Mouse (Mus musculus): ENCODE measurements at regions not wholly inside any gene's neighbourhood (a gene's known extent, or its start where the extent isn't known, plus 50 kb on each side); places are given as distances from the start of the nearest gene placed in this dataset.

DNA sequence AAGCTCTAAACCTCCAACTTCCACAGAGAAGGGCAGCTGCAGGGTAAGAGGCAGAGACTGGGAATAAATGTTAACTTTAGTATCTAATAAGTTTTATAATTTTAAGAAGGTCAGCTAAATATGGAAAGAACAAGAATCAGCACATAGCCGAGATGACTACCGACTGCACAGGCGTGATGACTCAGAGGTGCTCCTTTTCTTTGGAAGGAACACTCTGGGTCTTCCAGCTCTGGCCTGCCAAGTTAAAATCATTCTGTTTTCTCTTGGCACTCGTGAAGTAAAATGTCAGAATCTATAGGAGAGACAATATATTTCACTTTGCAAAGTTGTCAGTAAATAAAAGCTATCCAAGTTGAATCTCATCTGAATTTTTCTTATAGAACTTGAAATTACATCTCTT, 96.2 kb upstream of the Magi2 start:
- no peak for ATAC-seq
- ChIA-PET POLR2A (no interaction called here), CTCF (interaction anchor here (0.8 kb wide), 1 partner anchor 56 kb away, joined by 3 read pairs; no protein-coding TSS in a partner anchor)
- H3K27me3 ChIP-seq: no peaks in the 10 kb centered on the region
- in situ Hi-C loops (cut with MboI; ENCODE audit: low pct_unique_long_range_greater_than_20kb): no loop called here
- TF ChIP-seq CTCF (IDR thresholded peaks at IDR 0.05): no peak
- DNase-seq (ENCODE audit: low read depth, low spot score): no peak

DNA sequence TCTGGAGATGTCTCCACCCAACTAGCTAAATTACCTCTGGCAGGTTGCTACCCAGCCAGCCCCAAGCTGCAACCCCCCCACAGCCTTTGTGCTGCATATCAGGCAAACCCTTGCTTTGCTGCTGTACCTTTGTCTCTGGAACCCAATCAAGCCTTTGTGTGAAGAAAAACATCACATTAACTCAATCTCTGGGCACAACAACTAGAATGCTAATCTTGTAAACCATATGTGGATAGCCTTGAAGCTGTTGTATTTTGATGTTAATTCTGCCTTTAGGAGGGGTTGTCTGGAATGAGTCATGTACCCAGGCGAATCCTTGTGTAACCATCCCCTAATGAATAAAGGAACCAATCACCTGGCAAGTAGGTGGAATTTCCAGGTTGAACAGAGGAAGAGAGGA, 72.3 kb upstream of the Magi2 start:
- TF ChIP-seq CTCF (IDR thresholded peaks at IDR 0.05): no peak
- POLR2A ChIA-PET: no interaction called here
- ATAC-seq: no peak
- no peak for DNase-seq (ENCODE audit: low read depth, low spot score)
- in situ Hi-C loops (cut with MboI; ENCODE audit: low pct_unique_long_range_greater_than_20kb): no loop called here
- H3K27me3 ChIP-seq: no peaks in the 10 kb centered on the region
- CTCF ChIA-PET: no interaction called here

DNA sequence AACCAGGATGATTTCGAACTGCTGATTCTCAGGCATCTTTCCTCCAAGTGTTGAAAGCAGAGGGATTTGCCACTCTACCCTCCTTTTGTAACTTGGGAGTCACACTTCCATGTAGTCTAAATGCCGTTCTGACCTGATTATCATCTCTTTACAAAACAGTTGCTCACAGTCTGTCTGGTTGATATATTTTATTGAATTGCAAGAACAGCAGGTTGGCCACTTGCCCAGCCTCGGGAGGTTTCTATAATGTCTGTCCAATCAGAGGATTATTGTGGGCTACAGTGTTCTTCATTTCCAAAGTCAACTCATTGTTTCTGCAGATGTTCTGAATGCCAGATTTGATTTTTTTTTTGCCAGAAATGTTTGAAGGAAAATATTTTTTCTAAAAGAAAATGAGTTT, 68.6 kb upstream of the Magi2 start:
- CTCF ChIA-PET: no interaction called here
- no peaks in the 10 kb centered on the region for H3K27me3 ChIP-seq
- no peak for TF ChIP-seq CTCF (IDR thresholded peaks at IDR 0.05)
- POLR2A ChIA-PET: no interaction called here
- in situ Hi-C loops (cut with MboI; ENCODE audit: low pct_unique_long_range_greater_than_20kb): no loop called here
- no peak for ATAC-seq
- DNase-seq (ENCODE audit: low read depth, low spot score): no peak

DNA sequence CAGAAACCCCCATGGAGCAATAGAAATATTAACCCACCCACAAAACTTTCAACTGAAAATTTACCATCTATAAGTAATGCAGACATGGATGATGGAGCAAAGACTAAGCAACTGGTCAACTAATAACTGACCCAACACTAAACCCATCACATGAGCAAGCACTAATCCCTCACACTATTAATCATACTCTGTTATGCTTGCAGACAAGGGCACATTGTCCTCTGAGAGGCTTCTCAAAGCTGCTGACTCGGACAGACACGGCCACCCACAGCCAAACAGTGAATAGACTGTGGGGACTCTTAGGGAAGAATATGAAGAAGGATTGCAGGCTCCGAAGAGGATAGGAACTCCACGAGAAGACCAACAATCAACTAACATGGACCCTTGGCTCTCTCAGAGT, 66.6 kb upstream of the Magi2 start:
- ATAC-seq (no peak), DNase-seq (ENCODE audit: low read depth, low spot score) (no peak)
- POLR2A ChIA-PET: no interaction called here
- H3K27me3 ChIP-seq: no peaks in the 10 kb centered on the region
- no peak for TF ChIP-seq CTCF (IDR thresholded peaks at IDR 0.05)
- in situ Hi-C loops (cut with MboI; ENCODE audit: low pct_unique_long_range_greater_than_20kb): no loop called here
- CTCF ChIA-PET: no interaction called here

Measured in Patski (cell line).